Mouse (Mus musculus): Measurements from ENCODE around the gene Wnt10b.

GRCm38 (mm10) chr15:98726079-98726478 lies 51.9 kb downstream of the Wnt10b start:
- no peak for TF ChIP-seq CTCF (IDR thresholded peaks at IDR 0.05; ENCODE audit: control insufficient read depth, insufficient read depth, low read length)
- no peak for TF ChIP-seq POLR2A (IDR thresholded peaks at IDR 0.05; ENCODE audit: borderline replicate concordance, control insufficient read depth, low read depth, low read length)

Measured in bone marrow, adult 2 months (tissue).